Mouse (Mus musculus): Measurements from ENCODE around the gene Rfx2.

Gene Rfx2

DNA sequence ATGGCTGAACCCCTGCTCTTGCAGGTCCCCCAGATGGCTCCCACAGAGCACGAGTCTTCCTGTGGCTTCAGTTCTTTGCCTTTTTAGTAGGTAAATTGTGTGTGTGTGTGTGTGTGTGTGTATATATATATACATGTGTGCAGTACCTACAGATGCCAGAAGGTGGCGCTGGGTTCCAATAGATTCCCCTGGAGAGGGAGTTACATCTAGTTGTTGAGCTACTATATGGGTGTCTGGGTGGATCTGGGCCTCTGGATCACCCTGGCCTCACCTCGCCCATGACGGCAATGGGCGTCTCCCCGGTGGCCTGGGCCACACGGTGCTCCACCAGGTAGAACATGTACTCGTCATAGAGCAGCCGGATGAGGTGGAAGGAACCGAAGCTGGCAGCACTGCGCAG is 53.2 kb downstream of the Rfx2 start:
- DNase-seq: no peak

GRCm38 (mm10) chr17:56769950-56770349 is 60.9 kb downstream of the Rfx2 start, which contains the start of gene Prr22:
Prr22 (plus strand) TSS chr17:56770250.
- DNase-seq: no peak

DNA sequence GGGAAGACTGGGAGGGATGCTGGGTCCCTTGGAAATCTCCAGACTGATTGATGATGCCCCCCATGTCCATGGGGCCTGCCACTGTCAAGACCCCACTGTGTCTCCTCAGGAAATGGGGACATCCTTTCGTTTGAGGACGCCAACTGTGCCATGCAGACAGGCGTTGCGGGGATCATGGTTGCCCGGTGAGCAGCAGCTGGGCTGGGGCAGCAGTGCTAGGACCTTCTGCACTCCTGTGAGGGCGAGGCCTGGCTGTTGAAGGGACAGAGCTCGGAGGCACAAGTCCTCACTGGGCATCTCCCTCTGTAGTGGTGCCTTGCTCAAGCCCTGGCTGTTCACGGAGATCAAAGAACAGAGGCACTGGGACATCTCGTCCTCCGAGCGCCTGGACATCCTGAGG is 61.9 kb downstream of the Rfx2 start:
- DNase-seq: no peak

DNA sequence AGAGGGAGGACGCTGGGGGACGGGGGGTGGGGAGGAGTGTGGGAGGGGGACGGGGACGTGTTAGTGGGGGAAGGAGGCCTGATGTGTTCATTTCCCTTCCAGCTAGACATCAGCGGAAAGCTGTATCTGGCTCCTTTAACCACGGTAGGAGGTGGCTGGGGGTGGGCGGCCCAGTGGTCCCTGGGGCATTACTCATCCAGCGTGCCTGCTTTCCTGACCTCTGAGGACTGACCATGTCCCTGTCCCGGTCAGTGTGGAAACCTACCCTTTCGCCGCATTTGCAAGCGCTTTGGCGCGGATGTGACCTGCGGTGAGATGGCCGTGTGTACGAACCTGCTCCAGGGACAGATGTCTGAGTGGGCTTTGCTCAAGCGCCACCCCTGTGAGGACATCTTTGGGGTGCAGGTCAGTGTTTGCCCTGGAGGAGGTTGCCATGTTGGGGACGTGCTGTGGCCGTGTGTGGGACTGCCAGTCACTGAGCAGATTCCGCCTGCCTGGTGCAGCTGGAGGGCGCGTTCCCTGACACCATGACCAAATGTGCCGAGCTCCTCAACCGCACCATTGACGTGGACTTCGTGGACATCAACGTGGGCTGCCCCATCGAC is 63.2 kb downstream of the Rfx2 start:
- peak; percentile 63 for DNase-seq

GRCm38 (mm10) chr17:56766631-56767405 is 64.0 kb downstream of the Rfx2 start:
- peak; percentile 76 for DNase-seq

DNA sequence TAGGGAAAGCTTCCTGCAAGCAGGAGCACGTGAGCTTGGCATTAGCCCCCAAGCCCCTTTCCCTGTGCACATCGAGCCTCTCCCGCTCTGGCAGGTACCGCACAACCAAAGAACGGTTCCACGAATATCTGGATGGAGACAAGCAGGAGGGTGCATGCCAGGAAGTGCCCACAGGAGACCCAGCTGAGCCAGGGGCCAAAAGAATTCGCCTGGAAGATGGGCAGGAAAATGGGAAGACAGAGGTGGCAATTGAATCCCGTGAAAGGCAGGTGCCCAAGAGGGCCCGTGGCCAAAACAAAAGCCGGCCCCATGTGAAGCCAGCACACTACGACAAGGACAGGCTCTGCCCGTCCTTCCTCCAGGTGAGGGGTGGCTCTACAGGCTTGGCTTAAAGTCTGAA is 65.4 kb downstream of the Rfx2 start:
- DNase-seq: peak; percentile 87

- DNase-seq: peak; percentile 95
Measured at GRCm38 (mm10) chr17:56764474-56765354, 66.1 kb downstream of the Rfx2 start, which contains the start of gene Dus3l. Dus3l (plus strand) TSS chr17:56764757.

DNA sequence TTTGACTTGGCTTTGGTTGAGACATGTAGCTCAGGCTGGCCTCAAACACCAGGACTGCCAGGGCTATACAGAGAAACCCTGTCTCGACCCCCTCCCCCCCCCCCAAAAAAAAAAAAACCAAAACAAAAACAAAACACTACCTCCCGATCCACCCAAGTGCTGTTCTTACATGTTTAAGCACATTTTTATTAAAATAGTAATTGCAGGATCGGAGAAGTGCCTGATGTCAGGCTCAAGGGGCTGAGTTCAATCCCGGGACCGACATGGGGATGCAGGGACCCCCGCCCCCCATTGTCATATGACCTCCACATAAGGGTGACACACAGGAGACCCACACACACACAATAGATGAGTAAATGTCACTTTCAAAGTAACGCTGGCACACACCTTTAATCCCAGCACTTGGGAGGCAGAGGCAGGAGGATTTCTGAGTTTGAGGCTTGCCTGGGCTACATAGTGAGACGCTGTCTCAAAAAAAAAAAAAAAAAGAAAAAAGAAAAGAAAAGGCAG is 67.0 kb downstream of the Rfx2 start:
- DNase-seq: peak; percentile 66

- DNase-seq: peak; percentile 77
Measured at GRCm38 (mm10) chr17:56762769-56763731, 67.8 kb downstream of the Rfx2 start.

GRCm38 (mm10) chr17:56761991-56762410 is 68.8 kb downstream of the Rfx2 start:
- peak; percentile 89 for DNase-seq

- peak; percentile 69 for DNase-seq
Measured at GRCm38 (mm10) chr17:56761077-56761476, 69.7 kb downstream of the Rfx2 start.

GRCm38 (mm10) chr17:56759261-56759660 is 71.6 kb downstream of the Rfx2 start:
- DNase-seq: peak; percentile 47

DNA sequence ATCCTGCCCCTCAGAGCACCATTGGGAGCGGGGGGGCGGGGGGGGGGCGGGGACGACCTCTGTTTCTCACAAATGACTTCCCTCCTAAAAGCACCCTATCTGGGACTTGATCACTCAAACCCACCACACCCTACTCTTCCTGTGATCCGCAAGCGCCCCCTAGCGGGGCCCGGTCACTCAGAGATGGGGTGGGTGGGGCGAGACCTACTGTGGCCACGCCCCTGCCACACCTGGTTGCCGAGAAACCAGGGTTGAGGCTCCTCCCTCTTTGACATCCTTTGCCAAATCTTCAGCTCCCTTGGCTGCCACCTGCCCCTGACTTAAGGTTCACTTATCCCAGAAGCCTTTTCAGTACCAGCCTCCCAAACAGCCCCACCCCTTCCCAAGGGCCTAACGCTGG is 72.7 kb downstream of the Rfx2 start:
- DNase-seq: peak; percentile 69

DNA sequence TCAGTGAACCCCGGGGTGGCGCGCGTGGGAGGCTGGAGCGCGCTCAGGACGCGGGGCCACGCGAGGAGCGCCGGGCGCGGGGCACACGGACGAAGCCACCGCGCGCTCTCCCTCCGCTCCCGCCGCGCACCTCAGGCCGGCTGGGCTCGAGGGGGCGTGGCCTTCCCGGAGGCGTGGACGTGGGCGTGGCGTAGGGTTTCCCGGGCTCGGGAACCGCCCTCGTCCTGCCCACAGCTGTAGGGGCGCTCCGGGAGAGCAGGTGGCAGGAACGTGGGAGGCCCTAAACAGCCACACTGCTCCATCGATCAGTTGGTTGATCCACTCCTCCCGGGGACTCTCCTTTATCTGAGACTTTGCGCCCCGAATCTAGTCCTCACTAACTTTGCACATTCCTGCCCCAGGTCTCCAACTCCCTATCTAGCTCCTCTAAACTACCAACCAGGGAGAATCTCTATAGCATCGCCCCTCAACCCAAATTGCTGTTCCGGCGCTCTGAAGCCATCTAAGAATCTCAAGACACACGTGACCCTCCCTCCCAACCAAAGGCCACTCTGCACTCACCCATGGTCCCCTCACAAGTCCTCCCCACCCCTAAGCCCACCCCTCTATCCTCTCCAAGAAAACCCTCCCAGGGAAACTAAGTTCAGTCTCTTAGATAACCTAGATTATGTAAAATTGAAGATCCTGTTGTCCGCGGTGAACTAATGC is 73.2 kb downstream of the Rfx2 start, which contains the start of gene Nrtn:
Gene Nrtn, minus strand, starts transcription at position 115 of the 708 bp plus-strand sequence.
- peak; percentile 40 for DNase-seq

GRCm38 (mm10) chr17:56756703-56757399 is 74.0 kb downstream of the Rfx2 start:
- DNase-seq: no peak

DNA sequence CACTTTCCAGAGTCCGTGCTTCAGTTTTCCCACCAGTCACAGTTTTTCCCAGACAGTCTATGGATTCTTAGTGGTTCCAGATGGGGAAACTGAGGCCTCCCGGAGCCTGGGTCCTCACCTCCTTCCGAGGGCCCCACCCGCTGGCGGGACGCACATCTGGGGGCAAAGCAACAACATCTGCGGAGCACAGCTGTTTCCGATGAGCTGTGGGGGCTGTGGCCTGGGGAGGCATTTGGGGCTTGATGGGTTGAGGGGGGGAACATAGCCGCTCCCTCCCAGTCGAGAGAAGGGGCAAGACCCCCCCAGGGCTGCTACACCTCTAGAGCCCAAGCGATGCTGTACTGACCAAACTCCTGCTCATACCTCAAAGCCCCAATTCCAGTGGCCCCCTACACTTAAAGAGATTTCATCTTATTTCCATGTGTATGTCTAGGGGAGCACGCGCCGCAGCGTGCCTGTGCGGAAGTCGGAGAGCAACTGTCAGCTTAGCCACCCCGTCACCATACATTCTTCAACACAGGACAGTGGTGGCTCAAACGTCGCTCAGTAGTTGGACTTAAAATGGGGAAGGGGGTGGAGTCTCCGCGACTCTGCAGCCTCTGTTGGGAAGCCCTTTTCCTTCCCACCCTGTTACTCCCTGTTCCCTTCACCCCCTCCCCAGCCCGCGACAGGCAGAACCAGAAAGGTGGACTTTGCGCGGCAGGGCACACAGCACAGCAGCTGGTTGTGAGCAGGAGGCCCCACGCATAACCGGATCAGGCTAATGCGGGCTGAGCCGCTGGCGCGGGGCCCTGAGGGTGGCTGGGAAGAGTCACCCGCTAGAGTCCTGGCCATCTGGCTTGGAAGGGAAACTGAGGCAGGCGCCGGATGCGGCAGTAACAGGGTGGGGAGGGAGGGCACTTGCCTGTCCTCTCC is 76.3 kb downstream of the Rfx2 start:
- DNase-seq: no peak

- DNase-seq: no peak
Measured at GRCm38 (mm10) chr17:56753452-56753851, 77.4 kb downstream of the Rfx2 start.

DNA sequence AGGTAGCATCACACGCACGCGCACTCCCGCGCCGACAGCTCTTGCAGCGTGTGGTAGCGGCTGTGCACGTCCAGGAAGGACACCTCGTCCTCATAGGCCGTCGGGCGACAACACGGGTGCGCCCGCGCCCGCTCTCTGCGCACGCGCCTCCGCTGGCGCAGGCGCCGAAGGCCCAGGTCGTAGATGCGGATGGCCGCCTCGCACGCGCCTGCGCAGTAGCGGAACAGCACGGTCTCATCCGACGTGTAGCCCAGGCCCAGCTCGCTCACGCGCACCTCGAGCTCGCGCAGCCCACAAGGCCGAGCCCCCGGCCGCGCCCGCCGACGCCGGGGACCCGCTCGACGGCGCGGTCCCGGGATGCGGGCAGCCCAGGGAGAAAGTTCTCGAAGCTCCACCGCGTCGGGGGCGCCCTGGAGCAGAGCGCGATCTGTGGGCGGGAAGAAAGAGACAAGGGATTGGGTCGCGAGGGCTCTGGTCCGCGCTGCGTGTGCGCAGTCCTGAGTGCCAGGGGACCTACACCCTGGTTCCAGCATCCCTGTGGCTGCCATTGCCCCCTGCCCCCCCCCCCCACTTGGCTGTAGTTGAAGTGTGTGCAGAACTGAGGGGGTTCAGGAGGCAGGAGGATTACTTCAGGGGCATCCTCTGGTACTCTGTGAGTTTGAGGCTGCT is 79.3 kb downstream of the Rfx2 start:
- DNase-seq: no peak

DNA sequence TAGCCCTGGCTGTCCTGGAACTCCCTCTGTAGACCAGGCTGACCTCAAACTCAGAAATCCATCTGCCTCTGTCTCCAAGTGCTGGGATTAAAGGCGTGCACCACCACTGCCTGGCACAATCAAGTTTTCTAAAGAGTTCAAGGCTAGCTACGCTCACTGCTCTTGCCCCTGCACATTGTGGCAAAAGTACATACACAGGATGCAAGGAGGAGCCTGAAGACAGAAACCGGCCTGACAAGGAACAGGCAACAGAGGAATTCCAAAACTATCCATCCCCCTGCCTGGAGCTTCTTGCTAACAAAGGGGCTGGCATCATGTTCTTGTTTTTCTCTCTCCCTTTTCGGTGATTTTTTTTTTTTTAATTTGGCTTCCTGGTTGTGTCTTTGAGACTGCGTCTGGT is 86.6 kb downstream of the Rfx2 start:
- no peak for DNase-seq

Measured in cerebellum, adult 11-12 months (tissue).